Mouse (Mus musculus) ES-E14 (cell line): ENCODE measurements around the gene Cttn.

Experiments used
- HCFC1 ChIP-seq: IDR thresholded peaks from 2 replicates; pipeline ENCODE4 v1.6.1; 2012; ENCODE audit warnings: low read length, inconsistent platforms, borderline replicate concordance; ENCODE audit not compliant: insufficient read depth
- MAFK ChIP-seq: IDR thresholded peaks from 2 replicates; pipeline ENCODE4 v1.6.1; 2014; ENCODE audit warnings: mild to moderate bottlenecking, low read depth, low read length, inconsistent platforms; ENCODE audit not compliant: insufficient read depth
- ZNF384 ChIP-seq: IDR thresholded peaks from 2 replicates; pipeline ENCODE4 v1.6.1; 2012; ENCODE audit warnings: low read depth, low read length, inconsistent platforms

- no peak for TF ChIP-seq MAFK
- TF ChIP-seq HCFC1 = no peak
- TF ChIP-seq ZNF384 = no peak
These were observed 2.7 kb upstream of the Cttn start for GRCm38 (mm10) chr7:144473486-144473885.
